Mouse (Mus musculus) olfactory bulb, adult 2 months (tissue): Measurements from ENCODE around the gene Smoc2. TPM values are rescaled to one million over a fixed set of nuclear protein-coding genes. Genes with fewer than 3 reads are reported as not detected.
A peak's percentile ranks its signal among the peaks of the same experiment; 100 is the strongest.

ENCODE experiments used
- H3K27ac ChIP-seq: fragments of 200-500 bp; 2 replicates; pipeline ENCODE4 v1.5.1; 2012; ENCODE audit warnings: low read depth, low read length; ENCODE audit not compliant: insufficient read depth
- H3K4me1 ChIP-seq: fragments of 200-500 bp; 2 replicates; pipeline ENCODE4 v1.6.1; 2012; ENCODE audit warnings: low read length; ENCODE audit not compliant: control insufficient read depth, insufficient read depth
- H3K4me3 ChIP-seq: fragments of 200-500 bp; 2 replicates; pipeline ENCODE4 v1.5.1; 2012; ENCODE audit warnings: mild to moderate bottlenecking, low read depth, low read length, moderate library complexity; ENCODE audit not compliant: insufficient read depth
- CTCF ChIP-seq: fragments of 200-500 bp; IDR thresholded peaks from 2 replicates; pipeline ENCODE4 v1.5.1; 2012; ENCODE audit warnings: low read depth, mild to moderate bottlenecking, low read length, moderate library complexity; ENCODE audit not compliant: insufficient read depth
- POLR2A ChIP-seq: fragments of 200-500 bp; IDR thresholded peaks from 2 replicates; pipeline ENCODE4 v1.6.1; 2012; ENCODE audit warnings: mild to moderate bottlenecking, low read depth, low read length, moderate library complexity; ENCODE audit not compliant: insufficient read depth
- whole genome bisulfite sequencing: fragments of 180-500 bp; shearing (Covaris S2); methylation state at CpG from one replicate; pipeline ENCODE4 v1.1.7; 2018; 5-methylcytosine and 5-hydroxymethylcytosine counted together
- polyA plus RNA-seq: library from polyadenylated mRNA; stranded (reverse); fragments of >200 nt; gene quantifications from 2 replicates; pipeline ENCODE4 v1.2.4, GENCODE M21; 2012; ENCODE audit warnings: low replicate concordance; ENCODE audit not compliant: missing spikeins, insufficient read depth, insufficient read length

The Smoc2 gene
- polyA plus RNA-seq, 1 experiment: not detected

DNA sequence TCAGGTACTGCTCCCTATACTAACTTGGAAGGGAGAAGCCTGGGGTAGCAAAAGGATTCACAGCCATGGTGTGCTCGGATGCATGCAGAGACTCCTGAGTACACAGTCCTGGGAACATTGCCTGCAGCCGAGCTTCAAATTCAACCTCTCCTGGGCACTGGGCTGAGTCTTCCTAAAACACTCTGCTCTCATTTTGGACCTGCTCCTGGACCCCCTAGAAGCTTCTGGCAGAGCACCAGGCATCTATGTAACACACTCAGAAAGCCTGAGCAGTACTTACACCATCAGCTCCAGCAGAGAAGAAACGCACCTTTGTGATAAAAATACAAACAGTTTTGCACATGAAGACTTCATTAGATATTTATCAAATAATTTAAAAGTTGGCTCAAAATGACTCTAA is 18.3 kb upstream of the Smoc2 start:
- TF ChIP-seq CTCF (no peak), POLR2A (no peak)
- Histone ChIP-seq H3K4me1 (peaks cover 5% of the 10 kb centered on the region; the same call in 1 of the 2 replicates), H3K27ac (no peak overlapping the region), H3K4me3 (no peak overlapping the region)
- WGBS: 48% methylated on average over 3 of the region's 3 CpGs

DNA sequence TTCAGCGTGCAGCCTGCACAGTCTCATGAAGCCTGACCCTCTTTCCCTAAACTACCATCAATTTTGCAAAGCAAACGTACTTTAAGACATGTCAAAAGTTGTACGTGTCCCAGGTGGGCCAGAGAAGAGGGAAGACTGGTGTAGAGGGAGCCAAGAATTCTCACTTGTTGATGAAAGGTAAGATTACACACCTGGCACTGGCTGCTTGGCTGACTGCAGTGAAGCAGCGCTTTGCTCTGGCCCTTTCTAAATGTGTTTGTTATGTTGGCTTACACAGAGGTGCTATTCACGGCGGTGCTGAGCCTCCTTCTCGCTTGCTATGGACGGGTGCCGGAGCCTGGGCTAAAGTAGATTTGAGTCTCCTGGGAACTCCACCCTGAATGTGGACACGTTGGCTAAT is 17.1 kb upstream of the Smoc2 start:
- TF ChIP-seq POLR2A (no peak), CTCF (no peak)
- no peak overlapping the region for H3K4me3 ChIP-seq
- WGBS: 86% methylated on average over 10 of the region's 10 CpGs
- 0 out of 2 replicates have a peak, but pooled peaks cover 2% of the 10 kb centered on the region for H3K4me1 ChIP-seq
- no peak overlapping the region for H3K27ac ChIP-seq

DNA sequence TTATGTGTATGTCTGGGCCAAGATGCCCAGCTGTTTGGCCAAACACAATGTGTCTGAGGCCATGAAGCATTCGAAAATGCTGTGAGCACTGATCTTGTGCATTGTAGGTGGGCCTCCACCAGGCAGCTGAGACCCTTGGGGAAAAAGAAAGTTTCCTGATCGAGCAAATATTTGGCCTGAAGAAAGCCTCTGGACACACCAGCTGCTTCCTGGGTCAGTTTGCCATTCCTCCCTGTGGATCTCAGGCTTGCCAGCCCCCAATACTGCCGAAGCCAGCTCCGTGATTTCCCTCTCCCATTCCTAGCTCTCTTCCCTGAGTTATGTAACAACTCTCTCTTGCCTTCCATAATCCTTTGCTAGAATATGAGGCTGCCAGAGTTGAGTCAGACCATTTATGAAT is 11.3 kb upstream of the Smoc2 start:
- 0 out of 2 replicates have a peak, but pooled peaks cover 2% of the 10 kb centered on the region for H3K4me1 ChIP-seq
- H3K27ac ChIP-seq: no peak overlapping the region
- no peak overlapping the region for H3K4me3 ChIP-seq
- no peak for TF ChIP-seq POLR2A
- 82% methylated on average over 4 of the region's 4 CpGs for WGBS

DNA sequence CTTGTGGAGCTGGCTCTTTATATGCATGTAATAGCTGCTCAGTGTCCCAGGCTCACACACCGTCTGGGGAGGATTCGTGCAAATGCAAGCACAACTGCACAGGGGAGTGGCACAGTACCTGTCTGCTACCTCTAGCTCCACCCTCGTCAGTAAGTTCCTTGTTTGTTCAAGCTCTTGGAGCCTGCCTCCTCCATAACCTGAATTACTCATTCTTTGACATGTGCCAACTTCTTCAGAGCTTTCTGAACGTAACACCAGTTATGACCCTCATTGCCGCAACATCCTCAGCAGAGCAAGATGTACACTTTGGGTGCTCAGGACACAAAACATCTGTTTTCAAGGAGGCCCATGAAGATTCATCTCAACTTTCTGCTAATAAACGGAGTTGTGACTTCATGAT is 5.9 kb upstream of the Smoc2 start:
- Histone ChIP-seq H3K4me1 (no peaks in the 10 kb centered on the region), H3K27ac (no peak overlapping the region), H3K4me3 (no peak overlapping the region)
- TF ChIP-seq POLR2A (no peak), CTCF (no peak)
- WGBS: 85% methylated on average over 6 of the region's 6 CpGs

DNA sequence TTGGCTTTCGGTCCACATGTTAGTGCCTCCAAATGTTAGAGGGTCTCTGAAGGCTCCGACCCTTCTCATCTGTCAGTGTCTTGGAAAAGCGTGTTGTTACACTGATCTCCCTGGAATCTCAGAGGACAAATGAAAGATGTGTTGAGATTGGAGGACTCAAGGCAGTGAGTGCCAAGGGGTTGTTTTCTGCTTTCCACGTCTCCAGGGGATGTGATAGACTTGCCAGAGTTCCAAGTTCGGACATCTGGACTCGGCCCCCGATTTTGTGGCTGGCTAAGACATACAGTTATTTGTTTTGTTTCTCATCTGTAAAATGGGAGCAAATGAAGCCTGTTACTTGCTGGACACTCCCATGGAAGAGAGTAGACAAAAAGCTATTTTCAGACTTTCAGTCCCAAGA is 2.0 kb upstream of the Smoc2 start:
- 89% methylated on average over 7 of the region's 7 CpGs for WGBS
- peaks cover 17% of the 10 kb centered on the region for H3K4me1 ChIP-seq
- no peak overlapping the region for H3K4me3 ChIP-seq
- TF ChIP-seq CTCF (no peak), POLR2A (no peak)
- H3K27ac ChIP-seq: no peak overlapping the region

DNA sequence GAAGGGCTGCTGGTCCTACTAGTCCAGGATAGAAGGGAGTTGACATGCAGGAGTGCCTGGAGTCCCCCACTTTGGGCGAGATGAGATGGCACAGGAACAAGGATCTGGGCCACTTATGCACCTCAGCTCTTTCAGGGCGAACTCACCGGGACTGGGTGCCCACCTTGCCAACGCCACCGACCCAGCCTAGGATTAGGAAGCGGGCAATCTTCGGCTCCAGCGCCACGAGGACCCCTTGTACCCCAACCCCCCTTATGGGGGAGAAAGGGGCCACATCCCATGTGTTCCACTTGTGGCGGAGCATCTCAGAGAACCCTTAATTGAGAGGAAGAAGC is 627 bp downstream of the Smoc2 start:
- Histone ChIP-seq H3K4me1 (peaks cover 17% of the 10 kb centered on the region), H3K27ac (no peak overlapping the region), H3K4me3 (peak overlapping the region; percentile 36)
- 3% methylated on average over 10 of the region's 10 CpGs for WGBS
- TF ChIP-seq POLR2A: no peak
- no peak for TF ChIP-seq CTCF

DNA sequence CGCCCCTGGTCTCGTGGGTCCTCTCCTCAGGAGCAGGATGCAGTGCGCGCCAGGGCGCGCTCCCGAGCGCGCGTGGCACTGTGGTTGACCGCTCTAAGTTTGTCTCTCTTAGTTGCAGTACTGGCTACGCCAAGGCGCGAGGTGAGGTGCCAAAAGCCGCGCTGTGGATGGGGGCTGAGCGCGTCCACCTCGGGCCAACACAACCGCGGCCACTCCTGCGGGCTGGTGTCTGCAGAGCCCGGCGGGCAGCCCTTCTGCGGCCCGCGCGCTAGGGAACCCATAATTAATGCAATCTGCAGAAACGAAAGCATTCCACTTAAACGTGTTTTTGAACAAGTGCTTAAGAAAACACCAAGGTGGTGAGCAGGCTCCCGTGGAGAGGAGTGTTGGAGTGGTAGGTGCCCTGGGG is 1.1 kb downstream of the Smoc2 start:
- TF ChIP-seq POLR2A (no peak), CTCF (no peak)
- no peak overlapping the region for H3K27ac ChIP-seq
- H3K4me3 ChIP-seq: peak overlapping the region; percentile 27
- WGBS: under 1% methylated on average over 31 of the region's 31 CpGs
- H3K4me1 ChIP-seq: peaks cover 17% of the 10 kb centered on the region

DNA sequence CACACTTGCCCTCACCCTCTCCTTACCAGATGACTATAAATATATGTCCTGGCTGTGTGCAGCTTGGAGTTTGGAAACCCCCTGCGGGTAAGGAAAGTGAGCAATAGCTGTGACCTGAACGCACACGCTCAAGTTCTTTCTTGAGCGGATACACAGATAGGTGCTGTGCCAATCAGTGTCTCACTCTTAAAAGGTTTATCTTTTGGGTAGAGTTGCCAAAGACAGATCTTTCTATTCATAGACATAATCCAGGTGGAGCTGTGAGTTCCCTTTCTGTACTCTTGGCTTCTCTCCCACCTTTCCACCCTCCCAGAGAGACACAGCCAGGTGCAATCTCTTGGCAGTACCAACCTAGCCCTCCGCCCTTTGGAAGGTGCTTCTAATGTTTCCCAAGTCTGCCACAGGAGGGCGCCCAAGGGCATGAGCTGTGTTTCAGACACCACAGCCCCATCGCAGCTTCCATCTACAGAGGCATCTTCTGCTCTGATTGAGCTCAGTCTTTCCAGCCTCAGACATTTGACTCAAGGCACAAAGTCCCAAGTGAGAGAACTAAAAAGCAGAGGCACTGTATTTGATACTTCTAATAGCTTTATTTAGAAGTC is 8.8 kb downstream of the Smoc2 start:
- Histone ChIP-seq H3K27ac (no peak overlapping the region), H3K4me1 (no peaks in the 10 kb centered on the region), H3K4me3 (no peak overlapping the region)
- WGBS: 41% methylated on average over 7 of the region's 7 CpGs
- peak; percentile 76 for TF ChIP-seq CTCF
- TF ChIP-seq POLR2A: no peak

DNA sequence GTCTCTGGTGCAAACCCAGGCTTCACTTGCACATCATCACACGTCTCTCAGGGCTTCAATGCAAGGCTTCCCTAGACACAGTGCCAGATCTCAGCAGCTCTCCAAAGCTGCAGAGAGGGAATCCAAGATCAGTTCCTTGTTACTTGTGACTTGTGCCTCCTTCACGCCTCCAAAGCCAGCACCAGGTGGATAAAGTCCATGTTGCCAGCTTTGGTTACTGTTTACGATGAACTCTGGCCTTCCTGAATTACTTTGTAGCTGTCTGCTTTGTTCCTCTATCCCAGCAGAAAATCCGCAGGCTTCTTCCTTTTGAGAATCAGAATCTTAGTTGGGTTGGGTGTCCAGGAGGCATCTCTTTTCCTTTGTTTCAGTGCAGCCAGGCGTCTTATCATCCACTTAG is 14.3 kb downstream of the Smoc2 start:
- TF ChIP-seq CTCF: no peak
- TF ChIP-seq POLR2A: no peak
- H3K4me1 ChIP-seq: no peaks in the 10 kb centered on the region
- WGBS: 91% methylated on average over 5 of the region's 5 CpGs
- H3K27ac ChIP-seq: no peak overlapping the region
- no peak overlapping the region for H3K4me3 ChIP-seq

DNA sequence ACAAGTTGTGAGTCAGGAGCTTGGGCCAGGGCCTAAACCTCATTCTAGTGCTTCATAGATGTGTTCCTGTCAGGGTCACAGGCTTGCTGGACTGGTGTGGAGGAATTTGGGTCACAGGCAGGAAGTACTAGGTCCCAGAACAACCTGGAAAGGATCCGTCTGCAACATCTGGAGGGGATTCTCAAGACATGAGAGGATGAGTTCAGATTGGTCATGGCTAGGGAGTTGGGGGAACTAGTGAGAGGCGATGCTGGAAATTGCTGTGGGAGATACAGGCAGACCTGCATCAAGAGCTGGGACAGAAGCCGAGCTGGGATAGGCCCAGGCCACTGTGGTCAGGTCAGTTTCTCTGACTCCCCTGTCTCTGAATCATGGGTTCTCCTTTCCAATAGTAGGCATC is 15.8 kb downstream of the Smoc2 start:
- Histone ChIP-seq H3K4me3 (no peak overlapping the region), H3K4me1 (no peaks in the 10 kb centered on the region), H3K27ac (no peak overlapping the region)
- 95% methylated on average over 3 of the region's 3 CpGs for WGBS
- TF ChIP-seq CTCF (no peak), POLR2A (no peak)
